Mouse (Mus musculus) kidney, adult 2 months (tissue): ENCODE results near the gene Gpc6.

Experiments used
- CTCF ChIP-seq: fragments of 200-500 bp; conservative IDR thresholded peaks from 2 replicates; pipeline ENCODE4 v1.5.1; 2011; ENCODE audit warnings: low read depth, mild to moderate bottlenecking, control low read depth, low read length, moderate library complexity, mixed read lengths; ENCODE audit not compliant: insufficient read depth, insufficient read length
- POLR2A ChIP-seq: fragments of 200-500 bp; IDR thresholded peaks from one replicate; pipeline ENCODE4 v1.6.1; 2011; ENCODE audit warnings: low read depth, low read length, control low read depth

DNA sequence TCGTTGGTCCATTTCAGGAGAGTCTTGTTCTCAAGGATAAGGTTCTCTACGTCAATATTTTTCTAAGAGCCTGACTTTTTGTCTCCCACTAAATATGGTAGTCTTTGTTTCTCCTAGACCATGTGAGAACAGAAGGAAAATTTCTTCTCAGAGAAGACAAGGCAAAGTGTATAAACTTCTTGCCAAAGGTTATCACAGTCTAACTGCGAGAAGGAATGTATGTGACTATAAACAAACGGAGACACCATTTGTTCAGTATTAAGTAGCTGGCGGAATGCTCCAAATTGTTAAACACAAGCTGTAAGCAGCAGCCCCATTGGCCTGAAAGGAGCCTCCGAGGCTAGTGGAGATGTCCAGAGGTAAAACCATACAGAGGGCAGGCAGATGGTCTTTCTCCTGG is 454.9 kb downstream of the Gpc6 start:
- TF ChIP-seq CTCF (no peak), POLR2A (no peak)
